Comparison of ENCODE assay signal across 10 mouse cellular contexts in genomic region chr1:161214465-161214864, GRCm38 (mm10). TPM values are rescaled to one million over a fixed set of nuclear protein-coding genes. Genes with fewer than 3 reads are reported as not detected.
A peak's percentile ranks its signal among the peaks of the same experiment; 100 is the strongest.
DNase-seq lines count a peak whose midpoint lies in the region; ATAC-seq and TF ChIP-seq lines count a peak whose summit lies in the region.
"Had no signal": no experiment of that assay in that cellular context is flagged by ENCODE, and none has a peak within 500 bp of the region (broad histone marks: within the 10 kb centered on the region; RNA-seq: fewer than 3 reads in every experiment).

No protein-coding gene starts in this region.

- H3K4me1 ChIP-seq in embryonic fibroblast, embryonic 13.5 days (ENCODE audit: control insufficient read depth, insufficient read depth, low read length): no peaks in the 10 kb centered on the region
- H3K4me1 ChIP-seq: midbrain, embryonic 12.5 days had no signal

- TF ChIP-seq CTCF in left cerebral cortex, adult 2 months (IDR thresholded peaks at IDR 0.05): peak; percentile 61
- TF ChIP-seq CTCF in Patski (IDR thresholded peaks at IDR 0.05): peak; percentile 89
- TF ChIP-seq CTCF in embryonic fibroblast, embryonic 13.5 days (IDR thresholded peaks at IDR 0.05; ENCODE audit: borderline replicate concordance, insufficient read depth, low read length): peak; percentile 64; the same call in 1 of the 2 replicates

- POLR2A ChIA-PET in Patski (lab: Charles Lee): no interaction called here

- H3K27me3 ChIP-seq in Patski: peaks cover 12% of the 10 kb centered on the region
- H3K27me3 ChIP-seq: heart, embryonic 13.5 days; midbrain, embryonic 12.5 days had no signal

- ATAC-seq in Patski: no peak
- no peak; the same call in 1 of the 2 replicates for ATAC-seq in monocyte, adult 5-6 weeks (replicated peaks; ENCODE audit: insufficient number of reproducible peaks, low FRiP score, low TSS enrichment, poor library complexity, severe bottlenecking)

- TF ChIP-seq POLR2A in embryonic fibroblast, embryonic 13.5 days (IDR thresholded peaks at IDR 0.05; ENCODE audit: low read depth, low read length): no peak

- CTCF ChIA-PET in Patski (lab: Charles Lee): interaction anchor here (0.9 to 1.5 kb wide), 4 partner anchors 14 to 500 kb away, joined by 3 to 4 read pairs (median 4); no protein-coding TSS in a partner anchor

- H3K4me3 ChIP-seq in left cerebral cortex, adult 2 months: no peak overlapping the region
- H3K4me3 ChIP-seq in embryonic fibroblast, embryonic 13.5 days (ENCODE audit: insufficient read depth, low read length): no peak overlapping the region
- H3K4me3 ChIP-seq: heart, embryonic 13.5 days; midbrain, embryonic 12.5 days had no signal

- in situ Hi-C loops in Patski (cut with MboI; ENCODE audit: low pct_unique_long_range_greater_than_20kb): loop anchor here (5.0 to 10.0 kb wide), 2 partner anchors 73 to 520 kb away; no protein-coding TSS in a partner anchor

- H3K27ac ChIP-seq in left cerebral cortex, adult 2 months: no peak overlapping the region
- no peak overlapping the region for H3K27ac ChIP-seq in embryonic fibroblast, embryonic 13.5 days (ENCODE audit: insufficient read depth, low read length)
- H3K27ac ChIP-seq: heart, embryonic 13.5 days; midbrain, embryonic 12.5 days had no signal

- no peak for DNase-seq in left cerebral cortex, adult 2 months (ENCODE audit: extremely low spot score in 1 of 2, low spot score in 2 of 2)
- DNase-seq in left cerebral cortex, adult 8-10 months (ENCODE audit: low spot score in 2 of 2): no peak
- DNase-seq in Patski (ENCODE audit: low read depth, low spot score): no peak
- DNase-seq in spleen, postnatal 10 days (ENCODE audit: low spot score in 2 of 2): peak; percentile 11 to 45
- no peak for DNase-seq in frontal cortex, postnatal 14 days (ENCODE audit: low spot score in 2 of 2)
- no peak for DNase-seq in heart, postnatal 25 days (ENCODE audit: low spot score)

- intact Hi-C loops in left cerebral cortex, adult 2 months (cut with DNase I): loop anchor here (2.0 to 5.0 kb wide), 2 partner anchors 72 to 523 kb away; no protein-coding TSS in a partner anchor
- intact Hi-C loops in heart, postnatal 25 days (cut with DNase I): no loop called here

RNA-seq across cellular contexts. Expression of gene Prdx6, which starts 36.6 kb away (rescaled TPM):
- 100 to 1,000 TPM; 321 to 326 TPM for total RNA-seq in left cerebral cortex, adult 2 months (2021)
- 100 to 1,000 TPM; 344 to 455 (median 377) TPM for total RNA-seq in left cerebral cortex, adult 8-10 months (2022)
- polyA plus RNA-seq in Patski (2021): 295 TPM
- 160 and 203 TPM in 2 replicates for polyA plus RNA-seq in embryonic fibroblast, embryonic 13.5 days (2011; ENCODE audit: insufficient read length, low read depth, missing spikeins)
- total RNA-seq in monocyte, adult 5-6 weeks (2017): 147 to 194 TPM (median 189 TPM) in 3 replicates
- 100 to 1,000 TPM; 265 to 283 TPM for total RNA-seq in heart, postnatal 25 days (2021)

RNA-seq across cellular contexts. Expression of gene Tex50, which starts 55.4 kb away (rescaled TPM):
- not detected for total RNA-seq in left cerebral cortex, adult 2 months (2021)
- total RNA-seq in left cerebral cortex, adult 8-10 months (2022): under 1 TPM in 1 of 4 experiments, not detected in 3; 0.37 TPM
- polyA plus RNA-seq in Patski (2021): not detected
- polyA plus RNA-seq in embryonic fibroblast, embryonic 13.5 days (2011; ENCODE audit: insufficient read length, low read depth, missing spikeins): not detected in 2 replicates
- 2.5 TPM in 1 of 3 replicates, not detected in the others for total RNA-seq in monocyte, adult 5-6 weeks (2017)
- total RNA-seq in heart, postnatal 25 days (2021): not detected

Comparison
In these comparisons a context has a peak if more than half of its experiments do, and no peak if none do; other contexts are left out.
1. DNase-seq: peak in spleen, postnatal 10 days (2 of 2); none in left cerebral cortex, adult 2 months (0 of 2), left cerebral cortex, adult 8-10 months (0 of 2), Patski (single experiment), frontal cortex, postnatal 14 days (0 of 2) and heart, postnatal 25 days (single experiment).
2. Peak in every context shown above with its lines, with median percentiles within 50 percentile points of each other: CTCF ChIP-seq.